ENCODE assay signal across 12 mouse cellular contexts in the genomic region with DNA sequence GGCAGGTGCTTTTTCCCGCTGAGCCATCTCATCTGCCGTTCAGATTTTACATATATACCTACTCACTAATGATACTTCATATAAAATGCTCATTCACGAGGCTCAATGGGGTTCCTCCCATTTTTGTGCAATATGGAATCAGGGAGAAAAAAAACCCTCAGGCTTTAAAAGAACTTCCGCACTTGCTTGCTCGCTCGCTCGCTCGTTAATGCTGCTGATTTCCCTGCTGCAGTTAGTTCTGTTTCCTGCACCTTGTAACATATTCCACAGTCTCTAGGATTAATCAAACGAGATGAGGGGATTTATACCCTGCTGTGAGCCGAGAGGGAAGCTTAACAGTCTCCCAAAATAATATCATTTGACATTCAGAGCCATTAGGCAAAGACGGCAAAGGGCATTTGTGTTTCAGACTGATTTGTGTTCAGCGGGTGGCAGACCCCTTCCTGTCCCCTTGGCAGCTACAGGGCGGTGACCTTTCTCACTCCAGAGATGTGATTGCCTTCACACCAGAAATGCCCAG.
DNase-seq lines count a peak whose midpoint lies in the region; ATAC-seq and TF ChIP-seq lines count a peak whose summit lies in the region.
"Had no signal": no experiment of that assay in that cellular context is flagged by ENCODE, and none has a peak within 500 bp of the region (broad histone marks: within the 10 kb centered on the region; RNA-seq: fewer than 3 reads in every experiment).

No protein-coding gene starts in this region.

- H3K27me3 ChIP-seq in limb, embryonic 13.5 days, result peaks cover 3% of the 10 kb centered on the region; the same call in 1 of the 2 replicates
- H3K27me3 ChIP-seq in neural tube, embryonic 14.5 days (ENCODE audit: control insufficient read depth, insufficient read depth, low read length), result no peaks in the 10 kb centered on the region
- no peaks in the 10 kb centered on the region for H3K27me3 ChIP-seq in liver, postnatal 0 days (ENCODE audit: insufficient read depth, low read length)

- 13% methylated on average over 13 of the region's 13 CpGs for WGBS in limb, embryonic 13.5 days
- 29% methylated on average over 13 of the region's 13 CpGs for WGBS in neural tube, embryonic 14.5 days
- WGBS in liver, postnatal 0 days (ENCODE audit: insufficient replicate concordance), result 55% methylated on average over 13 of the region's 13 CpGs

- no peak overlapping the region for H3K27ac ChIP-seq in limb, embryonic 13.5 days
- H3K27ac ChIP-seq in neural tube, embryonic 14.5 days (ENCODE audit: low read depth, low read length), result peak overlapping the region; percentile 57
- H3K27ac ChIP-seq in liver, postnatal 0 days (ENCODE audit: low read depth), result no peak overlapping the region
- H3K27ac ChIP-seq: embryonic facial prominence, embryonic 13.5 days had no signal

- no peak for TF ChIP-seq CTCF in liver, postnatal 0 days (IDR thresholded peaks at IDR 0.05; ENCODE audit: low read depth)

- H3K36me3 ChIP-seq in limb, embryonic 13.5 days, result no peaks in the 10 kb centered on the region
- no peaks in the 10 kb centered on the region for H3K36me3 ChIP-seq in neural tube, embryonic 14.5 days (ENCODE audit: control insufficient read depth, insufficient read depth, low read length)
- H3K36me3 ChIP-seq in liver, postnatal 0 days (replicated peaks; ENCODE audit: insufficient read depth, low read length), result no peaks in the 10 kb centered on the region
- H3K36me3 ChIP-seq: embryonic facial prominence, embryonic 13.5 days had no signal

- intact Hi-C loops in left cerebral cortex, postnatal 4 days (cut with DNase I), result no loop called here
- intact Hi-C loops in left cerebral cortex, postnatal 25 days (cut with DNase I), result no loop called here

- no peak overlapping the region for H3K9ac ChIP-seq in limb, embryonic 13.5 days
- H3K9ac ChIP-seq in neural tube, embryonic 14.5 days (replicated peaks; ENCODE audit: low read depth, low read length), result peak overlapping the region; percentile 21; the same call in 1 of the 2 replicates
- H3K9ac ChIP-seq in liver, postnatal 0 days (replicated peaks), result no peak overlapping the region
- H3K9ac ChIP-seq: embryonic facial prominence, embryonic 13.5 days; lung, embryonic 14.5 days had no signal

- peak; percentile 18 to 19 for DNase-seq in cerebellum, postnatal 10 days
- DNase-seq in cerebellum, adult 9-11 months, result no peak
- peak; percentile 10 for DNase-seq in left cerebral cortex, postnatal 4 days
- DNase-seq in left cerebral cortex, postnatal 25 days (ENCODE audit: low spot score in 2 of 2), result no peak
- no peak for DNase-seq in spleen, postnatal 36 days (ENCODE audit: low spot score in 2 of 2)
- DNase-seq in liver, postnatal 0 days, result no peak
- DNase-seq: cerebellum, adult 11-12 months; lung, embryonic 14.5 days; right cerebral cortex, adult 18-20 months had no signal

- no peak for TF ChIP-seq EP300 in liver, postnatal 0 days (IDR thresholded peaks at IDR 0.05; ENCODE audit: low read depth)

- H3K4me3 ChIP-seq in limb, embryonic 13.5 days, result peak overlapping the region; percentile 15; the same call in 1 of the 2 replicates
- H3K4me3 ChIP-seq in neural tube, embryonic 14.5 days (ENCODE audit: low read depth, low read length), result no peak overlapping the region
- no peak overlapping the region for H3K4me3 ChIP-seq in liver, postnatal 0 days (ENCODE audit: low read depth, low read length)
- H3K4me3 ChIP-seq: embryonic facial prominence, embryonic 13.5 days had no signal

- H3K4me1 ChIP-seq in limb, embryonic 13.5 days, result peaks cover 18% of the 10 kb centered on the region
- peaks cover 15% of the 10 kb centered on the region for H3K4me1 ChIP-seq in neural tube, embryonic 14.5 days (ENCODE audit: control insufficient read depth, insufficient read depth, low read length)
- H3K4me1 ChIP-seq in liver, postnatal 0 days (ENCODE audit: insufficient read depth), result no peaks in the 10 kb centered on the region
- H3K4me1 ChIP-seq: embryonic facial prominence, embryonic 13.5 days had no signal

- H3K4me2 ChIP-seq in limb, embryonic 13.5 days (replicated peaks), result peak overlapping the region; percentile 49
- peak overlapping the region; percentile 16 for H3K4me2 ChIP-seq in neural tube, embryonic 14.5 days (ENCODE audit: low read depth, low read length)
- H3K4me2 ChIP-seq in liver, postnatal 0 days (ENCODE audit: low read depth, low read length), result no peak overlapping the region
- H3K4me2 ChIP-seq: embryonic facial prominence, embryonic 13.5 days; lung, embryonic 14.5 days had no signal

- peaks cover 4% of the 10 kb centered on the region; the same call in 1 of the 2 replicates for H3K9me3 ChIP-seq in limb, embryonic 13.5 days
- no peaks in the 10 kb centered on the region for H3K9me3 ChIP-seq in neural tube, embryonic 14.5 days (ENCODE audit: control insufficient read depth, low read length)
- H3K9me3 ChIP-seq in liver, postnatal 0 days (ENCODE audit: low read length), result no peaks in the 10 kb centered on the region
- H3K9me3 ChIP-seq: embryonic facial prominence, embryonic 13.5 days had no signal

- no peak for ATAC-seq in limb, embryonic 13.5 days (ENCODE audit: low FRiP score, low read depth)
- no peak for ATAC-seq in neural tube, embryonic 14.5 days (ENCODE audit: low read depth)
- ATAC-seq in liver, postnatal 0 days, result no peak

Comparison
In these comparisons a context has a peak if more than half of its experiments do, and no peak if none do; other contexts are left out.
1. DNase-seq: peak in cerebellum, postnatal 10 days (2 of 2) and left cerebral cortex, postnatal 4 days (single experiment); none in cerebellum, adult 9-11 months (single experiment), left cerebral cortex, postnatal 25 days (0 of 2), spleen, postnatal 36 days (0 of 2) and liver, postnatal 0 days (single experiment).